Mouse (Mus musculus): ENCODE results near the gene Serpine3. TPM values are rescaled to one million over a fixed set of nuclear protein-coding genes. Genes with fewer than 3 reads are reported as not detected.

Gene Serpine3
- polyA plus RNA-seq (2014; fragmentation: Illumina TruSeq; extraction: RNeasy Lipid Tissue Mini Kit (QIAGEN cat#74804); ENCODE audit: low read depth, low replicate concordance): not detected

GRCm38 (mm10) chr14:62663367-62663766 lies at the start of gene Serpine3:
Serpine3 (plus strand) TSS chr14:62663667.

Other genes with a start within 250 kb of the Serpine3 start
- not detected for gene Gucy1b2, start 207.4 kb upstream of the Serpine3 start, polyA plus RNA-seq (2014; fragmentation: Illumina TruSeq; extraction: RNeasy Lipid Tissue Mini Kit (QIAGEN cat#74804); ENCODE audit: low read depth, low replicate concordance)
- gene Fam124a, start 107.9 kb upstream of the Serpine3 start, polyA plus RNA-seq (2014; fragmentation: Illumina TruSeq; extraction: RNeasy Lipid Tissue Mini Kit (QIAGEN cat#74804); ENCODE audit: low read depth, low replicate concordance): 4.7 TPM
- not detected for gene Gm4131, start 96.7 kb upstream of the Serpine3 start, polyA plus RNA-seq (2014; fragmentation: Illumina TruSeq; extraction: RNeasy Lipid Tissue Mini Kit (QIAGEN cat#74804); ENCODE audit: low read depth, low replicate concordance)
- gene Ints6, start 97.5 kb downstream of the Serpine3 start, polyA plus RNA-seq (2014; fragmentation: Illumina TruSeq; extraction: RNeasy Lipid Tissue Mini Kit (QIAGEN cat#74804); ENCODE audit: low read depth, low replicate concordance): 11.6 TPM
- 8.1 TPM for gene Wdfy2, start 174.0 kb downstream of the Serpine3 start, polyA plus RNA-seq (2014; fragmentation: Illumina TruSeq; extraction: RNeasy Lipid Tissue Mini Kit (QIAGEN cat#74804); ENCODE audit: low read depth, low replicate concordance)